Mouse (Mus musculus) midbrain, embryonic 16.5 days (tissue): ENCODE measurements around the gene Gnl1. TPM values are rescaled to one million over a fixed set of nuclear protein-coding genes. Genes with fewer than 3 reads are reported as not detected.

Experiments used
- microRNA counts: library from miRNA; unstranded; fragments of <30 nt; microRNA quantifications from one replicate; lab custom pipeline; 2016
- microRNA-seq: library from miRNA; unstranded; fragments of <30 nt; microRNA quantifications from one replicate; pipeline ENCODE4, GENCODE M21; 2017
- polyA plus RNA-seq: library from polyadenylated mRNA; unstranded; fragments of >200 nt; fragmentation: Nextera tagmentation; extraction: Ambion mirVana; gene quantifications from 2 replicates; pipeline ENCODE4 v1.2.1, GENCODE M21; 2015

Gene Gnl1
- polyA plus RNA-seq, 1 experiment from 2014 or later, result 66.8 TPM

MicroRNAs within 50 kb of the gene (microRNA counts, 519-probe panel; counts per million panel counts)
- microRNA mmu-miR-877 (lab: Ali Mortazavi, UCI), result 1,746 counts per million, percentile 35 among the panel's probes with 10 or more counts

Small RNAs within 50 kb of the gene (microRNA-seq; reads per million reads assigned to microRNA genes)
- 96.7 reads per million, percentile 54 among the genes with 10 or more reads in this experiment for gene Mir877

Other genes starting within 250 kb of the Gnl1 start
- 8.9 and 10.5 TPM in 2 replicates for gene Ier3, start 158.2 kb upstream of the Gnl1 start, polyA plus RNA-seq
- gene Flot1, start 156.6 kb upstream of the Gnl1 start, polyA plus RNA-seq, result 102 and 104 TPM in 2 replicates
- 1,852 and 1,913 TPM in 2 replicates for gene Tubb5, start 141.5 kb upstream of the Gnl1 start, polyA plus RNA-seq
- 8.6 and 10.3 TPM in 2 replicates for gene Mdc1, start 138.3 kb upstream of the Gnl1 start, polyA plus RNA-seq
- 13.5 and 14.6 TPM in 2 replicates for gene Nrm, start 118.5 kb upstream of the Gnl1 start, polyA plus RNA-seq
- 18.4 and 18.8 TPM in 2 replicates for gene Ppp1r18, start 114.3 kb upstream of the Gnl1 start, polyA plus RNA-seq
- gene Dhx16, start 100.0 kb upstream of the Gnl1 start, polyA plus RNA-seq, result 28.4 and 30.5 TPM in 2 replicates
- 63.9 and 76.4 TPM in 2 replicates for gene 2310061I04Rik, start 82.4 kb upstream of the Gnl1 start, polyA plus RNA-seq
- 455 and 465 TPM in 2 replicates for gene Atat1, start 69.8 kb upstream of the Gnl1 start, polyA plus RNA-seq
- gene Mrps18b, start 63.5 kb upstream of the Gnl1 start, polyA plus RNA-seq, result 46.9 and 54.4 TPM in 2 replicates
- gene Ppp1r10, start 63.4 kb upstream of the Gnl1 start, polyA plus RNA-seq, result 38.9 and 43.0 TPM in 2 replicates
- 90.7 and 93.8 TPM in 2 replicates for gene Abcf1, start 10.1 kb upstream of the Gnl1 start, polyA plus RNA-seq
- 102 and 107 TPM in 2 replicates for gene Prr3, start 385 bp downstream of the Gnl1 start, polyA plus RNA-seq
- gene H2-T24, start 40.7 kb downstream of the Gnl1 start, polyA plus RNA-seq, result 8.0 and 8.8 TPM in 2 replicates
- gene H2-T23, start 53.0 kb downstream of the Gnl1 start, polyA plus RNA-seq, result 4.1 and 4.8 TPM in 2 replicates
- gene H2-T22, start 62.9 kb downstream of the Gnl1 start, polyA plus RNA-seq, result 5.3 and 6.2 TPM in 2 replicates
- gene Gm6034, start 63.1 kb downstream of the Gnl1 start, polyA plus RNA-seq, result not detected in 2 replicates
- gene Gm11127, start 78.5 kb downstream of the Gnl1 start, polyA plus RNA-seq, result not detected in 2 replicates
- gene Gm19684, start 141.8 kb downstream of the Gnl1 start, polyA plus RNA-seq, result not detected in 2 replicates
- not detected in 2 replicates for gene Gm7030, start 149.6 kb downstream of the Gnl1 start, polyA plus RNA-seq
- gene Gm8909, start 188.7 kb downstream of the Gnl1 start, polyA plus RNA-seq, result not detected in 2 replicates
- not detected in 2 replicates for gene H2-T3, start 210.4 kb downstream of the Gnl1 start, polyA plus RNA-seq